Mouse (Mus musculus): ENCODE measurements around the gene Il1r1.
A peak's percentile ranks its signal among the peaks of the same experiment; 100 is the strongest.

Gene Il1r1

GRCm38 (mm10) chr1:40231116-40231515 is 6.2 kb downstream of the Il1r1 start:
- DNase-seq (ENCODE audit: low spot score in 2 of 2): no peak

- DNase-seq (ENCODE audit: low spot score in 2 of 2): no peak
Measured at GRCm38 (mm10) chr1:40233217-40233616, 8.3 kb downstream of the Il1r1 start.

- DNase-seq (ENCODE audit: low spot score in 2 of 2): no peak
Measured at GRCm38 (mm10) chr1:40233621-40234020, 8.7 kb downstream of the Il1r1 start.

GRCm38 (mm10) chr1:40235597-40236249 is 10.8 kb downstream of the Il1r1 start:
- no peak for DNase-seq (ENCODE audit: low spot score in 2 of 2)

GRCm38 (mm10) chr1:40236694-40237093 is 11.8 kb downstream of the Il1r1 start:
- no peak for DNase-seq (ENCODE audit: low spot score in 2 of 2)

- no peak for DNase-seq (ENCODE audit: low spot score in 2 of 2)
Measured at GRCm38 (mm10) chr1:40237094-40237493, 12.2 kb downstream of the Il1r1 start.

GRCm38 (mm10) chr1:40240353-40241092 is 15.6 kb downstream of the Il1r1 start:
- DNase-seq (ENCODE audit: low spot score in 2 of 2): no peak

- DNase-seq (ENCODE audit: low spot score in 2 of 2): no peak
Measured at GRCm38 (mm10) chr1:40242717-40243116, 17.8 kb downstream of the Il1r1 start.

GRCm38 (mm10) chr1:40243561-40243998 is 18.7 kb downstream of the Il1r1 start:
- no peak for DNase-seq (ENCODE audit: low spot score in 2 of 2)

GRCm38 (mm10) chr1:40250425-40250824 is 25.5 kb downstream of the Il1r1 start:
- DNase-seq (ENCODE audit: low spot score in 2 of 2): no peak

- no peak for DNase-seq (ENCODE audit: low spot score in 2 of 2)
Measured at GRCm38 (mm10) chr1:40252507-40252906, 27.6 kb downstream of the Il1r1 start.

GRCm38 (mm10) chr1:40253940-40254339 is 29.1 kb downstream of the Il1r1 start:
- DNase-seq (ENCODE audit: low spot score in 2 of 2): no peak

GRCm38 (mm10) chr1:40254347-40255057 is 29.6 kb downstream of the Il1r1 start:
- DNase-seq (ENCODE audit: low spot score in 2 of 2): no peak

- no peak for DNase-seq (ENCODE audit: low spot score in 2 of 2)
Measured at GRCm38 (mm10) chr1:40262441-40263121, 37.7 kb downstream of the Il1r1 start.

GRCm38 (mm10) chr1:40263122-40263498 is 38.2 kb downstream of the Il1r1 start:
- DNase-seq (ENCODE audit: low spot score in 2 of 2): peak in 1 of 2 experiments; percentile 45

GRCm38 (mm10) chr1:40263679-40264078 is 38.8 kb downstream of the Il1r1 start:
- DNase-seq (ENCODE audit: low spot score in 2 of 2): peak in 1 of 2 experiments; percentile 51

- DNase-seq (ENCODE audit: low spot score in 2 of 2): peak in 1 of 2 experiments; percentile 35
Measured at GRCm38 (mm10) chr1:40265301-40265835, 40.5 kb downstream of the Il1r1 start.

GRCm38 (mm10) chr1:40266431-40267260 is 41.8 kb downstream of the Il1r1 start:
- peak; percentile 85 to 92 for DNase-seq (ENCODE audit: low spot score in 2 of 2)

GRCm38 (mm10) chr1:40267846-40268245 is 43.0 kb downstream of the Il1r1 start:
- DNase-seq (ENCODE audit: low spot score in 2 of 2): peak in 1 of 2 experiments; percentile 35

- peak in 1 of 2 experiments; percentile 53 for DNase-seq (ENCODE audit: low spot score in 2 of 2)
Measured at GRCm38 (mm10) chr1:40268536-40268935, 43.7 kb downstream of the Il1r1 start.

- no peak for DNase-seq (ENCODE audit: low spot score in 2 of 2)
Measured at GRCm38 (mm10) chr1:40270415-40270814, 45.5 kb downstream of the Il1r1 start.
